Mouse (Mus musculus): ENCODE measurements around the gene Fyn. TPM values are rescaled to one million over a fixed set of nuclear protein-coding genes. Genes with fewer than 3 reads are reported as not detected.

Fyn gene
- total RNA-seq, 2 experiments from 2014 or later: 37.7 to 41.7 TPM

DNA sequence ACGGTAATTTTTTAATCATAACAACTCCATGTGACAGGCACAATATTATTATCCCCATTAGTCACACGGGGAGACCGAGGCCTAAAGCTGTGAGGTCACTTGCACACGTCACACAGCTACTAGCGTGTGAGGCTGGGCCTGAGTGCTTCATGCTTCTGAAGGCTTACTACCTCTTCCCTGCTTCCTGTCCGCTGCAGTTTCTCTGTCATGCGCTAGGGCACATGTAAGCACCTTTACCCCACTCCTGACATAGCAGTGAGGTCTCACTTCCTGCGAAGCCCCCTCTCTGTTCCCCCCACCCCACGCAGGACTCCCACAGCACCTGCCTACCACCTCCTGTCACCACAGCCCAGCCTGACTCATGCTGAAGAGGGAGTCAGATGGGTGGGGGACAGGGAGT lies 8.0 kb downstream of the Fyn start:
- intact Hi-C loops (cut with DNase I): loop anchor here (5.0 kb wide), 1 partner anchor 141 kb away; no protein-coding TSS in a partner anchor
- DNase-seq: no peak

DNA sequence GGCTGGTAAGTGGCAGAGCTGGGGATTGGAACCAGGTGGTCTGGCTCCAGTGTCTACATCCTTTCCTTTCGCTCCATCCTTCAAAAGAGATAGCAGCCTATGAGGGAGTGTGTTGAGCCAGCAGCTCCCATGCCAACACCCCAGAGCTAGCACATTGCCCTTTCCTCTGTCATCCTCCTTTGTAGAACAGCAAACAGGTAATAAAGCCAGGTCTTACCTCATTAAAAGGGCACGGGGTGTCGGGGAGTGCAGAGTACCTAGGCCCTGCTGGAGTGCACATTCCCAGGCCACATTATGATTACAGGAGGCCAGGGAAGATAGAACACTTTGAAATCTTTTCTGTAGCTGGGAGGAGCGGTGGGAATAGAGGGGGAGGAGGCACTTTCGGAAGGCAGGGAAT lies 8.6 kb downstream of the Fyn start:
- intact Hi-C loops (cut with DNase I): loop anchor here (5.0 kb wide), 1 partner anchor 140 kb away; no protein-coding TSS in a partner anchor
- no peak for DNase-seq

DNA sequence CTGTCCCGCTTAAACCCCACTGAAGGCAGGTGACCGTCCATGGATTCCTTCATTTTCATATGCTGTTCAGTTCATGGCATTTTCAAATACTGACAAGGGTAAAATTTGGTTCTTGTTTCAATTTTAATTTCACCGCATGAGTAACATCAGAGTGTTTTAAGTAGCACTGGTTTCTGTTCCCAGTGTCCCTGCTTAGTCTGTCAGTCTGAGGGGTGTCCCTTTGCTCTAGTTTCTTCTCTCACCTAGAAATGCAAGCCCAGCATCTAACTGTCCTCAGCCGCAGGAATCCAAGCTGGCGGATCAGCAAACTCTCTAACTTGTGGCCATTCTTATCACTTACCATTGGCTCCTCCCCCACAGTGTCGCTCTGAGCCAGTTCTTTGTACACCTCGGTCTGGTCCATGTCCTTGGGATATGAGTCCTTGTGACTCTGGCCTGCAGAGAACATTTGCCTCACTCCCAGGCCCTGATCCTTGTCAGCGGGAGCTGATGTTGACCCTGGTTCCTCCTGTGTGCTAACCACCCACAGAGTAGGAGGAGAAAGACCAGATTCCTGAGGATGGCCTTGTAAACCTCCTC lies 9.5 kb downstream of the Fyn start:
- DNase-seq: no peak
- intact Hi-C loops (cut with DNase I): loop anchor here (5.0 kb wide), 1 partner anchor 139 kb away; no protein-coding TSS in a partner anchor

DNA sequence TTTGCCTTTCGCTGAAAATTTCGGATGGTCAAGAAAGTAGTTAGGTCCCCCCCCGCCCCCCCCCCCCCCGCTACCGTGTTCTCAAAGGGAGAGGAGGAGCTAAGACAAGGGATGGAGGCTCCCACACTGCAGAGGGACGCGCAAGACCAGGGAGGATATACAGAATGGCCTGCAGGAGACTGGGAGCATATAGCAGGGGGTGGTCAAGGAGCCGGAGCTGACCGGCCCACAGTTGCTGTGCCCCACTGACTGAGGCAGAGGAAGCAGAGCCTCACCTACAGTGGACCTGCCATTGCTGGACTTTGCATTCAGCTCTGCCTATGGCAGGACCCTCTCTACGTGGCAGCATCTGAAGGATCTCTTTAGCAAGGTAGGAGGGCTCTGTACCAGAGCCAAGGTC lies 10.6 kb downstream of the Fyn start:
- no peak for DNase-seq
- intact Hi-C loops (cut with DNase I): loop anchor here (5.0 kb wide), 1 partner anchor 138 kb away; no protein-coding TSS in a partner anchor

DNA sequence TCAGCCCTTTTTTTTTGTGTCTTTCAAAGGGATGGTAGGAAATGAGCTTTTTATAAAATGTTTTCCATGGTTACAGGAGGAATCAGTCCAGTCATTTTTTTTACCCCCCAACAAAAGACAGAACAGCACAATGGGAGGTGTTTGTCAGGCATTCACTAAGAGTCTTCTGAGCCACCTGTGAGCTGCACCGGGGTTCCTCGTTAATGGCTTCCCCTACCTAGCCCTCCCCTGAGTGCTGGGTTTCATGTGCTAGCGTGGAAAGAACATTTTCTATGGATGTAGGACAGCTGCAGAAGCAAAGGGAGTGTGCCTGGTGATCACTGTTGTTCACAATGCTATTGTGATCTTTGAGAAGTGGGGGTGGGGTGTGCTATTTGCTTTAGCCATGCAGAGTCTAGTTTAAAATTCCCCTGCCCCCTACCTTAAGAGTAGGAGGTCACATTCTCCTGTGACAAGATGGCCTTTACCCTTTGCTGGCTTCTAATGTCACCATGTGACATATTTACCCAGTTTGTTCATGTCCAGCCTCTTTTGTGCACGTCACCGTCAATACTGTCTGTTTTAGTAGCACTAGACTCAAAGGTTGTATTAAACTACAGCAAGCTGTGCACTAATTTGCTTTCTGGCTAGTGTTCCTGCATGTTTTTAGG lies 11.2 kb downstream of the Fyn start:
- DNase-seq: no peak
- intact Hi-C loops (cut with DNase I): loop anchor here (5.0 kb wide), 1 partner anchor 137 kb away; no protein-coding TSS in a partner anchor

DNA sequence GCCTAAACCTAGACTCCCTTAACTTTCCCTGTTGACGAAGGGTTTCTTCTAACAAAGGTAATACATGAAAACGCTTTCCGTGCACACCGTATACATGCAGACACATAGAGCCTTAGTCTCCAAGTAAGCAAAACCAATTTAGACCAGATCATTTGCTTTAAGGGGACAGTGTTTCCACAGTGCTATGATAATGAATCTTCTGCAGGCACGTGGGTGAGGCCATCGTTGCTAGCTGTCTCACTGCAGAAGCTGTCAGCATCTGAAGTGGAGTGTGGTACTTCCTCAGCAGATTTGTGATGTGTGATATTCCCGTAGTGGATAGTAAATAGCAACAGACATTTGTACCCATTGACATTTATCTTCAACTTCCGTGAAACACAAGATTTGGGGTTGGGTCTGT lies 16.6 kb downstream of the Fyn start:
- intact Hi-C loops (cut with DNase I): no loop called here
- DNase-seq: no peak

- intact Hi-C loops (cut with DNase I): no loop called here
- DNase-seq: no peak
Measured at GRCm38 (mm10) chr10:39386203-39386602, 17.5 kb downstream of the Fyn start.

- no peak for DNase-seq
- intact Hi-C loops (cut with DNase I): no loop called here
Measured at GRCm38 (mm10) chr10:39387024-39387423, 18.4 kb downstream of the Fyn start.

GRCm38 (mm10) chr10:39387556-39387955 lies 18.9 kb downstream of the Fyn start:
- DNase-seq: no peak
- intact Hi-C loops (cut with DNase I): no loop called here

DNA sequence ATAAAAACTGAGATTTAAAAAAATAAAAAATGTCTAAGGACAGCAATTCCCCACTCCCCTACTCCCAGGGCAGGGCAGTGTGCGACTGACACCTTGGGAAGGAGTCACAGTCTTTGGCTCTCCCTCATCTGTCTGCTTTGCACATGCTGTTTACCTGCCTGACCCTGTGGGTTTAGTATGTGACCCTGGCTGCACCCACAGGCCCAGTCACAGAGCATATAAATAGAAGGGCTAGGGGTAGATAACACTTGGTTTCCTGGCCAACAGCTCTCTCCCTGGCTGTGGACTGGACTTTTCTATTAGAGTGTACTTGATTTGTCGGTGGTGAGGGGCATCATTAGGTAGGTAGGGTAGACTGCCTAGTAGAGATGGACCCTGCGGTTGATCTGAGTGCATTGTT lies 19.5 kb downstream of the Fyn start:
- DNase-seq: no peak
- intact Hi-C loops (cut with DNase I): no loop called here

DNA sequence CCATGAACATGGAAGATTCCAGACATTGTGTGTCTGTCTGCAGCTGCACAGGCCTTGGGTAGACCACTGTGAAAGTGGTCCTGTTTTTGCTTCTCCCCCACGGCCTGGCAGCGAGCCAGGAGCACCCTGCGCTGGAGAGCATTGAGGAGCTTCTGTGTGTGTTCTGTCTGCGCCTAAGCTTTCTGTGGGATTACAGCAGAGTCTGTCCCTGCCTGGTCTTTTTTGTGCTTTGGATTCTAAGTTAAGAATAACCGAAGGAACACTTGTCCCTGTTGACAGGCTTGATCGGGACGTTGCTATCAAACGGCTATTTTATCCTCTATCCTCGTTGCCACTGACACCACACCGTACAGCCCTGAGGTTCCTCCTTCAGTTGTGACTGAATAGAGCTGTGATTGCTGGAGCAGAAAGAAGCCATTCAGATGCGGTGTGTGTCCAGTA lies 20.8 kb downstream of the Fyn start:
- no peak for DNase-seq
- intact Hi-C loops (cut with DNase I): no loop called here

DNA sequence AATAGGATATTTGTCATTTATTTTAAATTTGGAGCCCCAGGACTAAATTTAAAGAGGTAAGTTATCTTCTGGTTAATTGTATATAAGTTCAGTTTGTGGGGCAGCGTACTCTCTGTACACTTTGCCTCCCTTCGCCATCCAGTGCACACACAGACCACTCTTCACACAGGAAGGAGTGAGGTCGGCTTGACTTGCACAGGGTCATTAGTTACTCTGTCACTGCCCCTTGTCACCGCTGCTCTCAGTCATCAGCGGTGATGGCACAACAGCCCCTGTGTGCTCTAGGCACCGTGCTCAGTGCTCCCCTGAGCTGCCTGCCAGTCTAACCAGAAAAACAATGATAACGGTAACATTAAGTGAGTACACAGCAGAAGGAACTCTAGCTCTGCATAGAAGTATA lies 21.9 kb downstream of the Fyn start:
- intact Hi-C loops (cut with DNase I): no loop called here
- no peak for DNase-seq

GRCm38 (mm10) chr10:39392900-39393483 lies 24.3 kb downstream of the Fyn start:
- no peak for DNase-seq
- intact Hi-C loops (cut with DNase I): no loop called here

GRCm38 (mm10) chr10:39395544-39395943 lies 26.9 kb downstream of the Fyn start:
- no peak for DNase-seq
- intact Hi-C loops (cut with DNase I): no loop called here

- DNase-seq: no peak
- intact Hi-C loops (cut with DNase I): no loop called here
Measured at GRCm38 (mm10) chr10:39398924-39399323, 30.3 kb downstream of the Fyn start.

DNA sequence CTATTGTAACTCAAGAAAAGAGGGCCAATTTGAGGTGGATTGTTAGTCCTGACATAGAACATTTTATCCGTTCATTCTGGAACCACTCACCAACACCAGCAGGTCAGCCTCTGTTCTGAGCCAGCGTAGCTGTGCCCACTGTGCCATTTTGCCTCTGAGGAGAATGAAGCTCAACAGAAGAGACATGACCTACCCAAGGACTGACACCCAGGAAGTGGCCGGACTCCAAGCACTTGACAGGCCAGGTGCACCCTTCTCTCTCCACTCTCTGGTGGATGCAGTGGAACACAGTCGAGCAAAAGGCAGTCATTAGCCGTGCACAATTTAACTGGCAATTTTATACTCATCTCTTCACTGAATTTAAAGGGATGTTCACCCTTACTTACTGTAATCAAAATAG lies 31.5 kb downstream of the Fyn start:
- intact Hi-C loops (cut with DNase I): no loop called here

DNA sequence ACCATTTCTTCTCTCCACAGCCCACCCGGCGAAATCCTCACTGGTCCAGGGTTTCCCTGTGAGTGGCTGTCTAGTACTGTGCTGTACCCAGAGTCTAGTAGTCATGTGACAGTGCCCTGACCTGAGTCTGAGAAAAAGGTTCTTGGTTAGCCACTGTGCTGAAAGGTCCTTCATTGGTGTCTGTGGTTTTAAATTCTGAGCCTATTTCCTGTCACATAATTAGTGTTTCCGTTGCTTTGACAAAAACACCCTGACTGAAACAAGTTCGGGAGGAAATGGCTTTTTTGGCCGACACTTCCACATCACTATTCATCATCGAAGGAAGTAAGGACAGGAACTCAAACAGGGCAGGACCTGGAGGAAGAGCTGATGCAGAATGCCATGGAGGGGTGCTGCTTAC lies 33.8 kb downstream of the Fyn start:
- DNase-seq: no peak
- intact Hi-C loops (cut with DNase I): no loop called here

More for the DNA sequence above, 31.5 kb downstream of the Fyn start:
- no peak for DNase-seq

DNA sequence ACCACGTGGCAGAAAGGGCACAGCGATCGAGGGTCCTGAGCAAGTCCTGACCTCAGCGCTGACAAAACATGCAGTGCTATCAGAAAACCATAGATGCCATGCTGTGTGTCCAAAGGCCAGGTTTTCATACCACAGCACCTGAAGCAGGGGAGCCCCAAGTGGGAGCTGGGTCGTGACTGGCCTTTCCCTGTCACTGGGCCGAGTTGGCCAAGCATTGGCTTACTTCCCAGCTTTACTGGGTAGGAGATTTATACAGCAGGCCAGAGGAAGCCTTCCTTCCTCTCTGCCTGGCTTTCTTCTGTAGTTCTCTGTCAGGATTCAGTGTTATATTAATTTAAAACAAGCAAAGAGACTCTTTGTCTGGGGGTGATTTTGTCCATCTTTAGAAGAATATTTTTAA lies 35.1 kb downstream of the Fyn start:
- no peak for DNase-seq
- intact Hi-C loops (cut with DNase I): no loop called here

GRCm38 (mm10) chr10:39404175-39404574 lies 35.5 kb downstream of the Fyn start:
- intact Hi-C loops (cut with DNase I): no loop called here
- no peak for DNase-seq

- intact Hi-C loops (cut with DNase I): no loop called here
- DNase-seq: no peak
Measured at GRCm38 (mm10) chr10:39405982-39406797, 37.5 kb downstream of the Fyn start.

- no peak for DNase-seq
- intact Hi-C loops (cut with DNase I): no loop called here
Measured at GRCm38 (mm10) chr10:39406798-39407189, 38.1 kb downstream of the Fyn start.

All from heart, postnatal 14 days (tissue).